15 mouse cellular contexts compared by ENCODE assay signal in the genomic region with DNA sequence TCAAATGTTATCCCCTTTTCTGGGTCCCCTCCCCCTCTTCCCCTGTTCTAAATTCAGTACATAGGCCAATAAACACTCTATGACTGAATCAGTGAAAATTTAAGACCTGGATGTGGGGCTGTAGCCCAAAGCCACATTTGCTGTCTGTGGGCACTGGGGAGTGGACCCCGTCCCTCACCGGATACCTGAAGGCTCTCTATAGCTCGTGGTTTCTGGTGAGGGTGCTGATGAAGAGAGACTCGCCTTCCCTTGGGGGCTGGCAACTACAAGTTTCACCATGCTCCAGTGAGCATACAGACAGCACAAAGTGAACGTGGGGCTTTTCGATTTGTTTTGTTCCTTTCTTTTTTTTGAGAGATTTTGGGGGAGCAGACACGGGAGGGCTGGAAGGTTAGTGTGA.
"Had no signal": no experiment of that assay in that cellular context is flagged by ENCODE, and none has a peak within 500 bp of the region (broad histone marks: within the 10 kb centered on the region; RNA-seq: fewer than 3 reads in every experiment).

No protein-coding gene starts in this region.

- H3K36me3 ChIP-seq: midbrain, embryonic 10.5 days; midbrain, embryonic 12.5 days; neural tube, embryonic 13.5 days; neural tube, embryonic 15.5 days had no signal

- H3K9ac ChIP-seq: lung, embryonic 14.5 days; midbrain, embryonic 12.5 days; neural tube, embryonic 13.5 days; neural tube, embryonic 15.5 days had no signal

- H3K27me3 ChIP-seq: midbrain, embryonic 12.5 days; neural tube, embryonic 13.5 days; neural tube, embryonic 15.5 days had no signal

- DNase-seq: lung, adult 18-20 months; lung, embryonic 14.5 days; lung, postnatal 10 days; lung, postnatal 4 days; midbrain, embryonic 14.5 days; retina, postnatal 1 day; right cerebral cortex, adult 18-20 months; thymus, adult 18-20 months; thymus, postnatal 14 days; thymus, postnatal 36 days had no signal

- H3K9me3 ChIP-seq: midbrain, embryonic 10.5 days; midbrain, embryonic 12.5 days; neural tube, embryonic 13.5 days; neural tube, embryonic 15.5 days had no signal

- H3K4me1 ChIP-seq: midbrain, embryonic 12.5 days; neural tube, embryonic 13.5 days; neural tube, embryonic 15.5 days had no signal

- H3K4me3 ChIP-seq: midbrain, embryonic 10.5 days; midbrain, embryonic 12.5 days; myocyte; neural tube, embryonic 13.5 days; neural tube, embryonic 15.5 days had no signal

- H3K4me2 ChIP-seq: lung, embryonic 14.5 days; midbrain, embryonic 12.5 days; neural tube, embryonic 13.5 days; neural tube, embryonic 15.5 days had no signal

- H3K27ac ChIP-seq: midbrain, embryonic 10.5 days; midbrain, embryonic 12.5 days; neural tube, embryonic 13.5 days; neural tube, embryonic 15.5 days had no signal
